Mouse (Mus musculus) thymus, adult 2 months (tissue): ENCODE measurements around the gene Gfer. TPM values are rescaled to one million over a fixed set of nuclear protein-coding genes. Genes with fewer than 3 reads are reported as not detected.
"Not testable (repeated sequence)": the region's sequence is repeated elsewhere in the genome, so short reads cannot be mapped to it uniquely, and the experiment has no call there.

Experiments used
- DNase-seq: peaks from one replicate; pipeline ENCODE4 v3.0.0; 2021
- H3K27ac ChIP-seq: fragments of 200-500 bp; 2 replicates; pipeline ENCODE4 v1.5.1; 2012; ENCODE audit warnings: low read length, control low read depth; ENCODE audit not compliant: control insufficient read depth, insufficient read depth
- H3K27me3 ChIP-seq: fragments of 200-500 bp; 2 replicates; pipeline ENCODE4 v1.6.1; 2012; ENCODE audit warnings: mild to moderate bottlenecking, low read length, moderate library complexity, mixed read lengths; ENCODE audit not compliant: control insufficient read depth, insufficient read depth
- H3K36me3 ChIP-seq: fragments of 200-500 bp; 2 replicates; pipeline ENCODE4 v1.6.1; 2012; ENCODE audit warnings: mild to moderate bottlenecking, low read length, moderate library complexity; ENCODE audit not compliant: control insufficient read depth, insufficient read depth
- H3K4me1 ChIP-seq: fragments of 200-500 bp; replicated peaks from 2 replicates; pipeline ENCODE4 v1.6.1; 2012; ENCODE audit warnings: low read length; ENCODE audit not compliant: control insufficient read depth, insufficient read depth
- H3K4me3 ChIP-seq: fragments of 200-500 bp; 2 replicates; pipeline ENCODE4 v1.5.1; 2012; ENCODE audit warnings: mild to moderate bottlenecking, low read length, control low read depth, moderate library complexity; ENCODE audit not compliant: control insufficient read depth, insufficient read depth
- CTCF ChIP-seq: fragments of 200-500 bp; IDR thresholded peaks from 2 replicates; pipeline ENCODE4 v1.5.1; 2012; ENCODE audit warnings: mild to moderate bottlenecking, control low read depth, low read length, moderate library complexity, borderline replicate concordance; ENCODE audit not compliant: control insufficient read depth, poor library complexity, insufficient read depth; ENCODE audit errors: extremely low read depth
- POLR2A ChIP-seq: fragments of 200-500 bp; IDR thresholded peaks from 2 replicates; pipeline ENCODE4 v1.6.1; 2012; ENCODE audit warnings: mild to moderate bottlenecking, low read length, control low read depth, moderate library complexity; ENCODE audit not compliant: control insufficient read depth, poor library complexity, insufficient read depth; ENCODE audit errors: extremely low read depth
- WGBS: fragments of 180-500 bp; shearing (Covaris S2); methylation state at CpG from one replicate; pipeline ENCODE4 v1.1.7; 2018; 5-methylcytosine and 5-hydroxymethylcytosine counted together
- polyA plus RNA-seq: library from polyadenylated mRNA; depleted of rRNA; stranded (reverse); fragments of >200 nt; gene quantifications from 2 replicates; pipeline ENCODE4 v1.2.3, GENCODE M21; 2012

The Gfer gene
- polyA plus RNA-seq, 1 experiment: 24.3 TPM

GRCm38 (mm10) chr17:24676187-24676586 is 19.8 kb downstream of the Gfer start:
- 74% methylated on average over 2 of the region's 2 CpGs for WGBS
- peak; percentile 74 for DNase-seq
- no peak for TF ChIP-seq POLR2A
- TF ChIP-seq CTCF: peak; percentile 61; the same call in 1 of the 2 replicates
- H3K4me3 ChIP-seq: no peak overlapping the region
- H3K27ac ChIP-seq: no peak overlapping the region
- no peaks in the 10 kb centered on the region for H3K27me3 ChIP-seq
- H3K36me3 ChIP-seq: peaks cover 22% of the 10 kb centered on the region; the same call in 1 of the 2 replicates
- peaks cover 10% of the 10 kb centered on the region for H3K4me1 ChIP-seq

- 77% methylated on average over 7 of the region's 7 CpGs for WGBS
- DNase-seq: no peak
- Histone ChIP-seq H3K4me3 (no peak overlapping the region), H3K27ac (no peak overlapping the region), H3K27me3 (no peaks in the 10 kb centered on the region), H3K36me3 (peaks cover 17% of the 10 kb centered on the region; the same call in 1 of the 2 replicates), H3K4me1 (peaks cover 18% of the 10 kb centered on the region)
- TF ChIP-seq CTCF: no peak
Observed at GRCm38 (mm10) chr17:24674277-24674676, 21.7 kb downstream of the Gfer start.

- Histone ChIP-seq H3K4me1 (peaks cover 20% of the 10 kb centered on the region), H3K4me3 (no peak overlapping the region), H3K27me3 (no peaks in the 10 kb centered on the region), H3K27ac (no peak overlapping the region), H3K36me3 (peaks cover 4% of the 10 kb centered on the region; the same call in 1 of the 2 replicates)
- WGBS: 47% methylated on average over 5 of the region's 5 CpGs
- no peak for DNase-seq
- TF ChIP-seq CTCF: no peak
- TF ChIP-seq POLR2A: no peak
Observed at GRCm38 (mm10) chr17:24672141-24672540, 23.8 kb downstream of the Gfer start.

GRCm38 (mm10) chr17:24671346-24671745 is 24.6 kb downstream of the Gfer start:
- WGBS: 73% methylated on average over 5 of the region's 5 CpGs
- no peak overlapping the region for H3K4me3 ChIP-seq

GRCm38 (mm10) chr17:24670246-24670844 is 25.6 kb downstream of the Gfer start:
- Histone ChIP-seq H3K4me3 (peak overlapping the region; percentile 77), H3K36me3 (no peaks in the 10 kb centered on the region), H3K27ac (no peak overlapping the region), H3K27me3 (no peaks in the 10 kb centered on the region), H3K4me1 (peaks cover 20% of the 10 kb centered on the region)
- no peak for TF ChIP-seq CTCF
- no peak for TF ChIP-seq POLR2A
- DNase-seq: no peak
- 13% methylated on average over 8 of the region's 8 CpGs for WGBS

More at GRCm38 (mm10) chr17:24671346-24671745, 24.6 kb downstream of the Gfer start:
- TF ChIP-seq POLR2A: no peak
- peak; percentile 17; the same call in 1 of the 2 replicates for TF ChIP-seq CTCF
- DNase-seq: no peak
- no peaks in the 10 kb centered on the region for H3K27me3 ChIP-seq
- H3K4me1 ChIP-seq: peaks cover 20% of the 10 kb centered on the region
- no peaks in the 10 kb centered on the region for H3K36me3 ChIP-seq
- no peak overlapping the region for H3K27ac ChIP-seq

- Histone ChIP-seq H3K4me1 (peaks cover 20% of the 10 kb centered on the region), H3K36me3 (no peaks in the 10 kb centered on the region), H3K4me3 (peak within 1 kb of the TSS; percentile 77), H3K27me3 (no peaks in the 10 kb centered on the region), H3K27ac (peak within 1 kb of the TSS; percentile 9; the same call in 1 of the 2 replicates)
- DNase-seq: peak; percentile 95
- under 1% methylated on average over 74 of the region's 80 CpGs for WGBS
- TF ChIP-seq POLR2A: peak; percentile 96
- peak; percentile 77 for TF ChIP-seq CTCF
Observed at GRCm38 (mm10) chr17:24669545-24670245, 26.3 kb downstream of the Gfer start, which contains the start of gene Zfp598. Zfp598 (plus strand) TSS chr17:24669687.

GRCm38 (mm10) chr17:24669214-24669544 is 26.8 kb downstream of the Gfer start:
- not testable (repeated sequence) for H3K36me3 ChIP-seq, DNase-seq, H3K27me3 ChIP-seq
- Histone ChIP-seq H3K4me1 (peaks cover 20% of the 10 kb centered on the region), H3K4me3 (peak overlapping the region; percentile 42), H3K27ac (peak overlapping the region; percentile 9; the same call in 1 of the 2 replicates)
- 10% methylated on average over 15 of the region's 15 CpGs for WGBS
